Mouse (Mus musculus) CH12.LX (cell line): ENCODE data around the gene Serpina3k.
"Not testable (repeated sequence)": the region's sequence is repeated elsewhere in the genome, so short reads cannot be mapped to it uniquely, and the experiment has no call there.

ENCODE experiments used
- CHD2 ChIP-seq: IDR thresholded peaks from 2 replicates; pipeline ENCODE4 v1.6.1; 2011; ENCODE audit warnings: low read length, improper control_type of control experiment
- CTCF ChIP-seq, 2 experiments: IDR thresholded peaks in 1 of 2; conservative IDR thresholded peaks in 1 of 2; 2 replicates each; pipeline ENCODE4 v1.5.1; 2011 to 2012; ENCODE audit warnings: low read depth in 2 of 2, low read length in 2 of 2, improper control_type of control experiment in 1 of 2, inconsistent platforms in 1 of 2, mild to moderate bottlenecking in 1 of 2, moderate library complexity in 1 of 2
- E2F4 ChIP-seq: IDR thresholded peaks from 2 replicates; pipeline ENCODE4 v1.6.1; 2011; ENCODE audit warnings: low read depth, low read length, improper control_type of control experiment; ENCODE audit not compliant: insufficient replicate concordance
- EP300 ChIP-seq: IDR thresholded peaks from 2 replicates; pipeline ENCODE4 v1.6.1; 2011; ENCODE audit warnings: low read length, improper control_type of control experiment
- HCFC1 ChIP-seq: IDR thresholded peaks from 2 replicates; pipeline ENCODE4 v1.6.1; 2012; ENCODE audit warnings: low read depth, mild to moderate bottlenecking, inconsistent platforms, low read length, improper control_type of control experiment
- MAFK ChIP-seq: IDR thresholded peaks from 2 replicates; pipeline ENCODE4 v1.6.1; 2011; ENCODE audit warnings: low read length, improper control_type of control experiment; ENCODE audit not compliant: insufficient replicate concordance
- MAZ ChIP-seq: IDR thresholded peaks from 2 replicates; pipeline ENCODE4 v1.6.1; 2012; ENCODE audit warnings: low read depth, mild to moderate bottlenecking, inconsistent platforms, low read length, improper control_type of control experiment, moderate library complexity
- MEF2A ChIP-seq: IDR thresholded peaks from 2 replicates; pipeline ENCODE4 v1.6.1; 2014; ENCODE audit warnings: low read depth, mild to moderate bottlenecking, inconsistent platforms, low read length, improper control_type of control experiment, borderline replicate concordance
- MXI1 ChIP-seq: IDR thresholded peaks from 2 replicates; pipeline ENCODE4 v1.6.1; 2011; ENCODE audit warnings: mild to moderate bottlenecking, low read depth, low read length, improper control_type of control experiment
- MYC ChIP-seq: IDR thresholded peaks from 2 replicates; pipeline ENCODE4 v1.6.1; 2011; ENCODE audit warnings: low read depth, mild to moderate bottlenecking, improper control_type of control experiment, low read length
- POLR2A ChIP-seq: IDR thresholded peaks from 2 replicates; pipeline ENCODE4 v1.6.1; 2011; ENCODE audit warnings: low read depth, mild to moderate bottlenecking, improper control_type of control experiment, low read length
- POLR2AphosphoS2 ChIP-seq: IDR thresholded peaks from 2 replicates; pipeline ENCODE4 v1.6.1; 2011; ENCODE audit warnings: low read depth, low read length, improper control_type of control experiment
- UBTF ChIP-seq: IDR thresholded peaks from 2 replicates; pipeline ENCODE4 v1.6.1; 2012; ENCODE audit warnings: low read depth, mild to moderate bottlenecking, inconsistent platforms, low read length, improper control_type of control experiment, moderate library complexity

DNA sequence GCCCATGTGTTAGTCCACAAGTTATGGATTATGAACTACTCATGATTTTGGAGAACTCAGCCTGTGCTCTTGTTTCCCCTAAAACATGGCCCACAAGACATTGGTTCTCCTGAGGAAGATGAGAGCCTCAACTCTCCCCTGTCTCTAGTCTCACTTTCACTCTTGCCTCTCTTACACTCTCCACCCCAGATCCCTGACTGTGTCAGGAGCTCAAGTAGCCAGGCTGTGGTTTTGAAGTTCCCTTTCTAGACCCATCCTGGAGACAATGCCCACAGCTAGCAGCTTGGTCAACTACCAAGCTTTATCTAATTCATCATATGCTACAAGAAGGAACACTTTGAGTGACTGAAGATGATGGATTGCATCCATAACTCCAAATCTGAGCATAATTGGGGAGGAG lies 4.2 kb downstream of the Serpina3k start:
- not testable (repeated sequence) for TF ChIP-seq CHD2; HCFC1; MXI1; MEF2A; POLR2A; UBTF; CTCF (conservative IDR thresholded peaks at IDR 0.05 in 1 of 2, IDR thresholded peaks at IDR 0.05 in 1 of 2; ENCODE audit: low read depth in 2 of 2, low read length in 2 of 2); E2F4; POLR2AphosphoS2; MAFK; MAZ; EP300; MYC
